In genomic region chr10:30842643-30843437, GRCm38 (mm10) we compare ENCODE assay signal across 8 mouse cellular contexts. TPM values are rescaled to one million over a fixed set of nuclear protein-coding genes. Genes with fewer than 3 reads are reported as not detected.
DNase-seq lines count a peak whose midpoint lies in the region; ATAC-seq lines count a peak whose summit lies in the region.

TSS of gene Hey2 (minus strand) at chr10:30842801.

- WGBS in embryonic facial prominence, embryonic 12.5 days, result under 1% methylated on average over 64 of the region's 70 CpGs
- WGBS in midbrain, embryonic 11.5 days, result under 1% methylated on average over 64 of the region's 70 CpGs

- peak within 1 kb of the TSS; percentile 89 for H3K4me2 ChIP-seq in embryonic facial prominence, embryonic 12.5 days (replicated peaks)
- H3K4me2 ChIP-seq in midbrain, embryonic 11.5 days, result peak within 1 kb of the TSS; percentile 74

- peak; percentile 98 to 99 for DNase-seq in adrenal gland, postnatal 36 days
- DNase-seq in kidney, adult 11 months, result peak; percentile 98
- DNase-seq in left cerebral cortex, postnatal 4 days, result peak; percentile 99
- DNase-seq in midbrain, embryonic 11.5 days (ENCODE audit: low spot score, missing footprints), result peak; percentile 100
- DNase-seq in right cerebral cortex, postnatal 4 days, result peak; percentile 99
- peak; percentile 97 for DNase-seq in yolk sac, embryonic 10.5 days (ENCODE audit: low spot score)

- peak within 1 kb of the TSS; percentile 66 for H3K4me3 ChIP-seq in embryonic facial prominence, embryonic 12.5 days
- H3K4me3 ChIP-seq in midbrain, embryonic 11.5 days (ENCODE audit: low read depth, low read length), result peak within 1 kb of the TSS; percentile 56

- H3K4me1 ChIP-seq in embryonic facial prominence, embryonic 12.5 days, result peaks cover 12% of the 10 kb centered on the region; the same call in 1 of the 2 replicates
- H3K4me1 ChIP-seq in midbrain, embryonic 11.5 days (ENCODE audit: control insufficient read depth, insufficient read depth, low read length), result peaks cover 14% of the 10 kb centered on the region

- ATAC-seq in embryonic facial prominence, embryonic 12.5 days (ENCODE audit: insufficient number of reproducible peaks, insufficient read depth, low FRiP score, low TSS enrichment), result peak; percentile 99
- ATAC-seq in granulocyte monocyte progenitor cell, adult 5-6 weeks (replicated peaks; ENCODE audit: poor library complexity, severe bottlenecking), result peak; percentile 94
- peak; percentile 99 for ATAC-seq in midbrain, embryonic 11.5 days (ENCODE audit: low FRiP score)

- no peaks in the 10 kb centered on the region for H3K9me3 ChIP-seq in embryonic facial prominence, embryonic 12.5 days
- H3K9me3 ChIP-seq in midbrain, embryonic 11.5 days (ENCODE audit: control insufficient read depth, low read length), result no peaks in the 10 kb centered on the region

- H3K9ac ChIP-seq in embryonic facial prominence, embryonic 12.5 days, result peak within 1 kb of the TSS; percentile 51; the same call in 1 of the 2 replicates
- H3K9ac ChIP-seq in midbrain, embryonic 11.5 days (ENCODE audit: low read length), result peak within 1 kb of the TSS; percentile 32; the same call in 1 of the 2 replicates

- H3K36me3 ChIP-seq in embryonic facial prominence, embryonic 12.5 days, result no peaks in the 10 kb centered on the region
- H3K36me3 ChIP-seq in midbrain, embryonic 11.5 days (ENCODE audit: control insufficient read depth, insufficient read depth, low read length), result no peaks in the 10 kb centered on the region

- peaks cover 36% of the 10 kb centered on the region for H3K27me3 ChIP-seq in embryonic facial prominence, embryonic 12.5 days
- peaks cover 43% of the 10 kb centered on the region for H3K27me3 ChIP-seq in midbrain, embryonic 11.5 days (ENCODE audit: control insufficient read depth, insufficient read depth, low read length)

- intact Hi-C loops in left cerebral cortex, postnatal 4 days (cut with DNase I), result no loop called here

- H3K27ac ChIP-seq in embryonic facial prominence, embryonic 12.5 days, result peak within 1 kb of the TSS; percentile 50; the same call in 1 of the 2 replicates
- no peak within 1 kb of the TSS for H3K27ac ChIP-seq in midbrain, embryonic 11.5 days (ENCODE audit: low read depth, low read length)

RNA-seq across cellular contexts. Expression of gene Hey2, which starts in this region (rescaled TPM):
- 1 to 10 TPM; 1.1 to 1.4 TPM for total RNA-seq in adrenal gland, postnatal 36 days (2021)
- 17.6 and 19.2 TPM in 2 replicates for polyA plus RNA-seq in embryonic facial prominence, embryonic 12.5 days (2016; fragmentation: Nextera tagmentation; extraction: Ambion mirVana)
- not detected in 2 replicates for total RNA-seq in granulocyte monocyte progenitor cell, adult 5-6 weeks (2014; fragmentation: Nextera tagmentation)
- not detected in 2 replicates for total RNA-seq in granulocyte monocyte progenitor cell, adult 5-6 weeks (2017)
- total RNA-seq in left cerebral cortex, postnatal 4 days (2021), result 1 to 10 TPM; 4.4 to 4.8 TPM
- polyA plus RNA-seq in midbrain, embryonic 11.5 days (2014; fragmentation: Nextera tagmentation; extraction: Ambion mirVana), result 2.8 and 4.0 TPM in 2 replicates

Comparison
In these comparisons a context has a peak if more than half of its experiments do, and no peak if none do; other contexts are left out.
1. Peak in ATAC-seq in granulocyte monocyte progenitor cell, adult 5-6 weeks; RNA of the gene not detected or under 1 TPM.